Mouse (Mus musculus) G1E (cell line): ENCODE measurements around the gene Zfp598.

ENCODE experiments used
- CTCF ChIP-seq: IDR thresholded peaks from 2 replicates; pipeline ENCODE4 v1.5.1; 2012; ENCODE audit warnings: low read depth, low read length, inconsistent platforms, mixed read lengths
- GATA1 ChIP-seq: IDR thresholded peaks from 2 replicates; pipeline ENCODE4 v1.6.1; 2012; ENCODE audit warnings: borderline replicate concordance, low read length, inconsistent platforms, mixed read lengths
- GATA2 ChIP-seq: IDR thresholded peaks from 2 replicates; pipeline ENCODE4 v1.6.1; 2012; ENCODE audit warnings: low read depth, low read length, inconsistent platforms, borderline replicate concordance
- POLR2AphosphoS5 ChIP-seq: IDR thresholded peaks from 2 replicates; pipeline ENCODE4 v1.6.1; 2012; ENCODE audit warnings: low read depth, low read length, inconsistent platforms; ENCODE audit not compliant: insufficient replicate concordance
- TAL1 ChIP-seq: conservative IDR thresholded peaks from 2 replicates; pipeline ENCODE4 v1.6.1; 2012; ENCODE audit warnings: low read depth, low read length, inconsistent platforms, mixed read lengths

- TF ChIP-seq POLR2AphosphoS5 (no peak), CTCF (no peak), GATA1 (no peak), TAL1 (no peak), GATA2 (no peak)
These were observed 31.8 kb downstream of the Zfp598 start for GRCm38 (mm10) chr17:24701251-24701650.
